In genomic region chr19:56346750-56347149, GRCm38 (mm10) we compare ENCODE assay signal across 19 mouse cellular contexts. TPM values are rescaled to one million over a fixed set of nuclear protein-coding genes. Genes with fewer than 3 reads are reported as not detected.
DNase-seq lines count a peak whose midpoint lies in the region; ATAC-seq lines count a peak whose summit lies in the region.
"Had no signal": no experiment of that assay in that cellular context is flagged by ENCODE, and none has a peak within 500 bp of the region (broad histone marks: within the 10 kb centered on the region; RNA-seq: fewer than 3 reads in every experiment).

No protein-coding gene starts in this region.

- no peak overlapping the region for H3K4me2 ChIP-seq in heart, embryonic 12.5 days
- peak overlapping the region; percentile 18; the same call in 1 of the 2 replicates for H3K4me2 ChIP-seq in forebrain, embryonic 14.5 days (ENCODE audit: low read length)
- H3K4me2 ChIP-seq in forebrain, embryonic 16.5 days (ENCODE audit: low read length): peak overlapping the region; percentile 24; the same call in 1 of the 2 replicates
- peak overlapping the region; percentile 12; the same call in 1 of the 2 replicates for H3K4me2 ChIP-seq in midbrain, embryonic 15.5 days
- H3K4me2 ChIP-seq: embryonic facial prominence, embryonic 15.5 days; heart, embryonic 13.5 days; hindbrain, embryonic 15.5 days had no signal

- H3K36me3 ChIP-seq in heart, embryonic 12.5 days: peaks cover 23% of the 10 kb centered on the region
- no peaks in the 10 kb centered on the region for H3K36me3 ChIP-seq in forebrain, embryonic 14.5 days (ENCODE audit: control insufficient read depth, insufficient read depth, low read length)
- H3K36me3 ChIP-seq in forebrain, embryonic 16.5 days (ENCODE audit: control insufficient read depth, insufficient read depth): no peaks in the 10 kb centered on the region
- H3K36me3 ChIP-seq in midbrain, embryonic 15.5 days (replicated peaks): no peaks in the 10 kb centered on the region
- H3K36me3 ChIP-seq: embryonic facial prominence, embryonic 15.5 days; hindbrain, embryonic 15.5 days had no signal

- no peaks in the 10 kb centered on the region for H3K9me3 ChIP-seq in heart, embryonic 12.5 days (replicated peaks)
- H3K9me3 ChIP-seq in forebrain, embryonic 14.5 days (replicated peaks; ENCODE audit: control insufficient read depth, low read length): no peaks in the 10 kb centered on the region
- no peaks in the 10 kb centered on the region for H3K9me3 ChIP-seq in forebrain, embryonic 16.5 days (ENCODE audit: control insufficient read depth, low read length)
- H3K9me3 ChIP-seq in midbrain, embryonic 15.5 days: no peaks in the 10 kb centered on the region
- H3K9me3 ChIP-seq: embryonic facial prominence, embryonic 15.5 days; heart, embryonic 13.5 days; hindbrain, embryonic 15.5 days had no signal

- peaks cover 5% of the 10 kb centered on the region; the same call in 1 of the 2 replicates for H3K4me1 ChIP-seq in heart, embryonic 12.5 days (replicated peaks)
- peaks cover 28% of the 10 kb centered on the region for H3K4me1 ChIP-seq in forebrain, embryonic 14.5 days (ENCODE audit: control insufficient read depth, insufficient read depth, low read length)
- H3K4me1 ChIP-seq in forebrain, embryonic 16.5 days (replicated peaks; ENCODE audit: control insufficient read depth, insufficient read depth, low read length): peaks cover 24% of the 10 kb centered on the region
- H3K4me1 ChIP-seq in midbrain, embryonic 15.5 days: peaks cover 20% of the 10 kb centered on the region

- DNase-seq in heart, adult 11 months: peak; percentile 83
- peak; percentile 60 for DNase-seq in forebrain, embryonic 14.5 days (ENCODE audit: low spot score)
- DNase-seq in Muller cell, postnatal 12 days (ENCODE audit: inconsistent ontology term): no peak
- no peak for DNase-seq in cerebellum, adult 9-10 months
- no peak for DNase-seq in cerebellum, postnatal 25 days
- DNase-seq: adrenal gland, adult 8-10 months; cerebellum, adult 18-20 months; gastrocnemius, postnatal 10 days; heart, postnatal 36 days had no signal

- no peak for ATAC-seq in heart, embryonic 12.5 days (ENCODE audit: insufficient number of reproducible peaks, low FRiP score)
- 0 out of 2 replicates have a peak, but pooled peaks have one; percentile 14 for ATAC-seq in forebrain, embryonic 14.5 days
- ATAC-seq in forebrain, embryonic 16.5 days: no peak
- peak; percentile 25; the same call in 1 of the 2 replicates for ATAC-seq in midbrain, embryonic 15.5 days (replicated peaks)
- ATAC-seq: intestine, embryonic 16.5 days had no signal

- H3K9ac ChIP-seq in heart, embryonic 12.5 days: no peak overlapping the region
- H3K9ac ChIP-seq in forebrain, embryonic 14.5 days (ENCODE audit: low read length): no peak overlapping the region
- H3K9ac ChIP-seq in forebrain, embryonic 16.5 days (replicated peaks; ENCODE audit: low read depth, low read length): no peak overlapping the region
- H3K9ac ChIP-seq in midbrain, embryonic 15.5 days: no peak overlapping the region
- H3K9ac ChIP-seq: embryonic facial prominence, embryonic 15.5 days; heart, embryonic 13.5 days; hindbrain, embryonic 15.5 days had no signal

- H3K27ac ChIP-seq in heart, embryonic 12.5 days (ENCODE audit: poor library complexity, severe bottlenecking): no peak overlapping the region
- H3K27ac ChIP-seq in forebrain, embryonic 14.5 days (ENCODE audit: low read depth, low read length): no peak overlapping the region
- no peak overlapping the region for H3K27ac ChIP-seq in forebrain, embryonic 16.5 days (ENCODE audit: low read length)
- 0 out of 2 replicates have a peak overlapping the region, but pooled peaks have one; percentile 3 for H3K27ac ChIP-seq in midbrain, embryonic 15.5 days
- H3K27ac ChIP-seq: embryonic facial prominence, embryonic 15.5 days; heart, embryonic 13.5 days; hindbrain, embryonic 15.5 days had no signal

- H3K27me3 ChIP-seq in heart, embryonic 12.5 days (replicated peaks): peaks cover 3% of the 10 kb centered on the region; the same call in 1 of the 2 replicates
- no peaks in the 10 kb centered on the region for H3K27me3 ChIP-seq in forebrain, embryonic 14.5 days (replicated peaks; ENCODE audit: control insufficient read depth, insufficient read depth, low read length)
- no peaks in the 10 kb centered on the region for H3K27me3 ChIP-seq in forebrain, embryonic 16.5 days (replicated peaks; ENCODE audit: control insufficient read depth, insufficient read depth, low read length)
- no peaks in the 10 kb centered on the region for H3K27me3 ChIP-seq in midbrain, embryonic 15.5 days (replicated peaks)
- H3K27me3 ChIP-seq: hindbrain, embryonic 15.5 days had no signal

- no peak overlapping the region for H3K4me3 ChIP-seq in heart, embryonic 12.5 days
- H3K4me3 ChIP-seq in forebrain, embryonic 14.5 days (ENCODE audit: low read depth, low read length): no peak overlapping the region
- no peak overlapping the region for H3K4me3 ChIP-seq in forebrain, embryonic 16.5 days (replicated peaks; ENCODE audit: low read length)
- H3K4me3 ChIP-seq in midbrain, embryonic 15.5 days: no peak overlapping the region
- H3K4me3 ChIP-seq: embryonic facial prominence, embryonic 15.5 days; erythroblast, embryonic 14.5 days; heart, embryonic 13.5 days; hindbrain, embryonic 15.5 days had no signal

- 51% methylated on average over 13 of the region's 13 CpGs for WGBS in heart, embryonic 12.5 days
- 24% methylated on average over 13 of the region's 13 CpGs for WGBS in forebrain, embryonic 14.5 days
- 19% methylated on average over 13 of the region's 13 CpGs for WGBS in forebrain, embryonic 16.5 days
- 35% methylated on average over 13 of the region's 13 CpGs for WGBS in midbrain, embryonic 15.5 days

RNA-seq across cellular contexts. Expression of gene Nrap, which starts 43.1 kb away (rescaled TPM):
- polyA plus RNA-seq in heart, embryonic 12.5 days (2016; fragmentation: Nextera tagmentation; extraction: Ambion mirVana): 23.2 and 26.3 TPM in 2 replicates
- 0.14 and 0.55 TPM in 2 replicates for polyA plus RNA-seq in forebrain, embryonic 14.5 days (2014; fragmentation: Nextera tagmentation; extraction: Ambion mirVana)
- polyA plus RNA-seq in forebrain, embryonic 16.5 days (2015; fragmentation: Nextera tagmentation; extraction: Ambion mirVana): 0.22 and 0.27 TPM in 2 replicates
- 0.49 and 0.56 TPM in 2 replicates for polyA plus RNA-seq in midbrain, embryonic 15.5 days (2015; fragmentation: Nextera tagmentation; extraction: Ambion mirVana)
- polyA plus RNA-seq: embryonic facial prominence, embryonic 11.5 days had no signal

RNA-seq across cellular contexts. Expression of gene Casp7, which starts 50.2 kb away (rescaled TPM):
- polyA plus RNA-seq in heart, embryonic 12.5 days (2016; fragmentation: Nextera tagmentation; extraction: Ambion mirVana): 31.6 and 33.9 TPM in 2 replicates
- polyA plus RNA-seq in forebrain, embryonic 14.5 days (2014; fragmentation: Nextera tagmentation; extraction: Ambion mirVana): 13.1 and 17.4 TPM in 2 replicates
- 15.1 and 17.2 TPM in 2 replicates for polyA plus RNA-seq in forebrain, embryonic 16.5 days (2015; fragmentation: Nextera tagmentation; extraction: Ambion mirVana)
- 22.0 and 23.5 TPM in 2 replicates for polyA plus RNA-seq in midbrain, embryonic 15.5 days (2015; fragmentation: Nextera tagmentation; extraction: Ambion mirVana)

RNA-seq across cellular contexts. Expression of gene Habp2, which starts 59.8 kb away (rescaled TPM):
- 1.1 and 1.9 TPM in 2 replicates for polyA plus RNA-seq in heart, embryonic 12.5 days (2016; fragmentation: Nextera tagmentation; extraction: Ambion mirVana)
- 0.06 and 0.16 TPM in 2 replicates for polyA plus RNA-seq in forebrain, embryonic 14.5 days (2014; fragmentation: Nextera tagmentation; extraction: Ambion mirVana)
- polyA plus RNA-seq in forebrain, embryonic 16.5 days (2015; fragmentation: Nextera tagmentation; extraction: Ambion mirVana): 0.20 TPM in 1 of 2 replicates, not detected in the other
- 0.10 and 0.20 TPM in 2 replicates for polyA plus RNA-seq in midbrain, embryonic 15.5 days (2015; fragmentation: Nextera tagmentation; extraction: Ambion mirVana)
- polyA plus RNA-seq: embryonic facial prominence, embryonic 11.5 days; hindbrain, embryonic 11.5 days had no signal

Comparison
In these comparisons a context has a peak if more than half of its experiments do, and no peak if none do; other contexts are left out.
1. ATAC-seq: peak in forebrain, embryonic 14.5 days (single experiment) and midbrain, embryonic 15.5 days (single experiment); none in heart, embryonic 12.5 days (single experiment) and forebrain, embryonic 16.5 days (single experiment).
2. DNase-seq: peak in heart, adult 11 months (single experiment) and forebrain, embryonic 14.5 days (single experiment); none in Muller cell, postnatal 12 days (single experiment), cerebellum, adult 9-10 months (single experiment) and cerebellum, postnatal 25 days (0 of 2).
3. RNA of gene Nrap, which starts 43.1 kb away (polyA plus RNA-seq): 23.2 to 26.3 TPM in heart, embryonic 12.5 days; 0.14 to 0.55 TPM in forebrain, embryonic 14.5 days, 0.49 to 0.56 TPM in midbrain, embryonic 15.5 days and 0.22 to 0.27 TPM in forebrain, embryonic 16.5 days; every median in the first group is over 10 times any median in the second.